Mouse (Mus musculus): ENCODE results near the gene Arhgef16. TPM values are rescaled to one million over a fixed set of nuclear protein-coding genes. Genes with fewer than 3 reads are reported as not detected.
A peak's percentile ranks its signal among the peaks of the same experiment; 100 is the strongest.

The Arhgef16 gene
- polyA plus RNA-seq, 1 experiment from 2014 or later = 2.0 TPM

DNA sequence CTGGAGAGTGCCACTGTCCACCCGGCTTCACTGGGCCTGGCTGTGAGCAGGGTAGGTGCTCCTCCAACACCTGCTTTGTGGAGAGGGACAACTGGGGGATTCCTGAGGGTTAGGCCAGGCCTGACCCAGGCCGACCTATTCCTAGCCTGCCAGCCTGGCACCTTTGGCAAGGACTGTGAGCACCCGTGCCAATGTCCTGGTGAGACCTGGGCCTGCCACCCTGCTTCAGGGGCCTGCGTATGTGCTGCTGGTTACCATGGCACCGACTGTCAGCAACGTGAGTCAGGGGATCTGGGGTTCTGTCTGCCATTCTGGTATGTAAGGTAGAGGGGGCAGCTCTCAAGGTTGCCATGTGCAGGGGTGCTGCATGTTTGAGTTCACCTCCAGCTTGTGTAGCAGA lies 34.0 kb downstream of the Arhgef16 start:
- no peak for DNase-seq (ENCODE audit: low spot score)
- WGBS = 88% methylated on average over 6 of the region's 6 CpGs
- no peak overlapping the region for H3K27ac ChIP-seq (ENCODE audit: low read depth, low read length)

DNA sequence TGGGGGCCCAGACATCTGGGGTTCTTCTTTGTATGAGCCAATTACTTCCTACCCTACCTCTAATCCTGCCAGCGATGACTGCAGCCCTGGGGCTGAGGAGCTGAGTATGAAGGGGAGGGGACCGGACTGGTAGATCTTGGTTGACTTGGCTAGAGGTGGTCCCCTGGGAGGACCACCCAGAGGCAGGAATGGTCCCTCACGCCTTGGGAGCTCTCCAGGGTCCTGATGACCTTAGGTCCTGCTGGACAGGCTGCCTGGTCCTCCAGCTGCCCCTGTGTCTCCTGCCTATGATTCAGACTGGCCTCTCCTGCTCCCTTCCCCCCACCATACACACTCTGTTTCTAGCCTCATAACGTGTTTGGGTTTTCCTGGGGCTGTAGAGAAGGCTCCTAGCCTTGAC lies 39.4 kb downstream of the Arhgef16 start:
- Histone ChIP-seq H3K4me3 (ENCODE audit: low read depth, low read length) (no peak overlapping the region), H3K4me1 (ENCODE audit: control insufficient read depth, insufficient read depth, low read length) (no peaks in the 10 kb centered on the region), H3K9me3 (ENCODE audit: control insufficient read depth, low read length) (no peaks in the 10 kb centered on the region), H3K36me3 (ENCODE audit: control insufficient read depth, insufficient read depth, low read length) (peaks cover 2% of the 10 kb centered on the region; the same call in 1 of the 2 replicates), H3K4me2 (ENCODE audit: low read depth) (no peak overlapping the region), H3K27me3 (ENCODE audit: control insufficient read depth, insufficient read depth, low read length) (no peaks in the 10 kb centered on the region), H3K9ac (ENCODE audit: low read length) (no peak overlapping the region), H3K27ac (ENCODE audit: low read depth, low read length) (no peak overlapping the region)
- 53% methylated on average over 4 of the region's 4 CpGs for WGBS
- DNase-seq (ENCODE audit: low spot score) (no peak), ATAC-seq (ENCODE audit: insufficient read depth, low FRiP score, low TSS enrichment) (no peak)

More for the DNA sequence above, 34.0 kb downstream of the Arhgef16 start:
- Histone ChIP-seq H3K4me2 (ENCODE audit: low read depth) (no peak overlapping the region), H3K4me3 (ENCODE audit: low read depth, low read length) (no peak overlapping the region), H3K27me3 (ENCODE audit: control insufficient read depth, insufficient read depth, low read length) (no peaks in the 10 kb centered on the region), H3K9ac (ENCODE audit: low read length) (no peak overlapping the region), H3K36me3 (ENCODE audit: control insufficient read depth, insufficient read depth, low read length) (peaks cover 2% of the 10 kb centered on the region; the same call in 1 of the 2 replicates), H3K4me1 (ENCODE audit: control insufficient read depth, insufficient read depth, low read length) (no peaks in the 10 kb centered on the region), H3K9me3 (ENCODE audit: control insufficient read depth, low read length) (no peaks in the 10 kb centered on the region)
- no peak for ATAC-seq (ENCODE audit: insufficient read depth, low FRiP score, low TSS enrichment)

DNA sequence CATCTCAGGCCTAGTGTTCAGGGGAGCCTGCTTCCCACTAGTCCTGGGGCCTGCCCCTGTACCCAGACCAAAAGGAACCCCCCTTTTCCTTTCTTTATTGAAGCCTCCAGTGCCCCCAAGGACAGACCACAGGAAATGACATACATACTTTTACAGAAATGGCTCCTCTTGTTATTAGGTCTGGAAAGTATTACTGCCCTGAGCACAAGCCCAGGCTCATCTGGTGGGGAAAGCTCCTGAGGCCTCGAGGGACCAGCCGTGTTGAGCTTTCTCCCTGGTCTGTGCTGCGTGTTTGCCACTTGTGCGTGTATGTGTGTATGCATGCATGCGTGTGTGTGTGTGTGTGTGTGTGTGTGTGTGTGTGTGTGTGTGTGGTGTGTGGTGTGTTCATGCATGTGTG lies 40.7 kb downstream of the Arhgef16 start:
- Histone ChIP-seq H3K9ac (ENCODE audit: low read length) (no peak overlapping the region), H3K4me2 (ENCODE audit: low read depth) (no peak overlapping the region), H3K4me1 (ENCODE audit: control insufficient read depth, insufficient read depth, low read length) (no peaks in the 10 kb centered on the region), H3K36me3 (ENCODE audit: control insufficient read depth, insufficient read depth, low read length) (peaks cover 2% of the 10 kb centered on the region; the same call in 1 of the 2 replicates), H3K9me3 (ENCODE audit: control insufficient read depth, low read length) (no peaks in the 10 kb centered on the region), H3K27ac (ENCODE audit: low read depth, low read length) (no peak overlapping the region), H3K4me3 (ENCODE audit: low read depth, low read length) (no peak overlapping the region), H3K27me3 (ENCODE audit: control insufficient read depth, insufficient read depth, low read length) (no peaks in the 10 kb centered on the region)
- DNase-seq (ENCODE audit: low spot score) (no peak), ATAC-seq (ENCODE audit: insufficient read depth, low FRiP score, low TSS enrichment) (no peak)
- 93% methylated on average over 5 of the region's 5 CpGs for WGBS

DNA sequence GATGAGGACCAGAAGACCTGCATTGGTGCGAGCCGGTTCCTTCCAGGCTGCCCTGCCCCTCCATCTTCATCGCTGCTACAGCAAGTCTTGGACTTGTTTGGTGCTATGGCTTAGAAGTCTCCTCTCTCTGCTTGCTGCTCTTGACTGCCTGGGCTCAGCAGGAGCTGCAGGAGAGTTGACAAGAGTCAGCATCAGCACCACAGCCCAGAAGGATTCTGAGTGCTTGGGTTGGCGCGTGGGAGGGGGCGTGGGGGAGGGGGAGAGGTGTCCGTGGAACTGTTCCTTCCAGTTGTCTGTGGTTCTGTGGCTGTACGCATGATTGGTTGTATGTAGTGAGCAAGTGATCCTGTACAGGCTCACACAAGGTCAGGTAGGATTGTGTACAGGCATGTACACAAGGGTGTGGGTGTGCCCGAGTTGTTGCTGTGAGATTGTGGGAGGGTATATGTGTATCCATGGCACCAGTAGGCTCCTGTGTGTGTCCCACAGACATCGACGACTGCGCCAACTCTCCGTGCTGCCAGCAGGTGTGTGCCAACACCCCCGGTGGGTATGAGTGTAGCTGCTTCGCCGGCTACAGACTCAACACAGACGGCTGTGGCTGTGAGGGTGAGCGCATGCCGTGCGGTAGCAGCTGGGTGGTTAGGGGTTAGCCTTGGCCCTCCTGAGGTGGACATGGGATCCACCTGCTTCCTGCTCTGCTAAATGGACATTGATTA lies 48.8 kb downstream of the Arhgef16 start:
- DNase-seq (ENCODE audit: low spot score) (no peak), ATAC-seq (ENCODE audit: insufficient read depth, low FRiP score, low TSS enrichment) (no peak)
- WGBS = 92% methylated on average over 20 of the region's 20 CpGs
- no peak overlapping the region for H3K4me3 ChIP-seq (ENCODE audit: low read depth, low read length)
- H3K4me2 ChIP-seq (ENCODE audit: low read depth) = no peak overlapping the region
- H3K9ac ChIP-seq (ENCODE audit: low read length) = no peak overlapping the region
- H3K4me1 ChIP-seq (ENCODE audit: control insufficient read depth, insufficient read depth, low read length) = peaks cover 3% of the 10 kb centered on the region
- no peaks in the 10 kb centered on the region for H3K36me3 ChIP-seq (ENCODE audit: control insufficient read depth, insufficient read depth, low read length)
- no peaks in the 10 kb centered on the region for H3K27me3 ChIP-seq (ENCODE audit: control insufficient read depth, insufficient read depth, low read length)
- H3K27ac ChIP-seq (ENCODE audit: low read depth, low read length) = no peak overlapping the region
- H3K9me3 ChIP-seq (ENCODE audit: control insufficient read depth, low read length) = no peaks in the 10 kb centered on the region

DNA sequence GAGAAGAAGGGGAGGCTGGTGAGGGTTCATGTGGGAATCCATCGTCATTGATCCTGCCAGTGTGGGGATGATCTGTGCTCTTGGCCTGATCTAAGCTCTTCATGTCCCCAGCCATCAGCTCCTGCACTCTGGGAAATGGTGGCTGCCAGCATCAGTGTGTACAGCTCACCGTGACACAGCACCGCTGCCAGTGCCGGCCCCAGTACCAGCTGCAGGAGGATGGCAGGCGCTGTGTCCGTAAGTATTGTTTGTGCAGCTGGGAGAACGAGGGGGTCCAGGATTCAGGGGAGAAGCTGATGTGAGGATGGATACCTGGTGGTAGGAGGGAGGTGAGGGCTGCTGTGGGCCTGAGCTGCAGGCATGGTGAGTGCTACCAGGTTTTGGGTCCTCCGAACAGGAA lies 52.2 kb downstream of the Arhgef16 start:
- no peaks in the 10 kb centered on the region for H3K27me3 ChIP-seq (ENCODE audit: control insufficient read depth, insufficient read depth, low read length)
- 65% methylated on average over 8 of the region's 8 CpGs for WGBS
- H3K4me2 ChIP-seq (ENCODE audit: low read depth) = no peak overlapping the region
- no peak overlapping the region for H3K4me3 ChIP-seq (ENCODE audit: low read depth, low read length)
- no peaks in the 10 kb centered on the region for H3K9me3 ChIP-seq (ENCODE audit: control insufficient read depth, low read length)
- H3K9ac ChIP-seq (ENCODE audit: low read length) = no peak overlapping the region
- H3K4me1 ChIP-seq (ENCODE audit: control insufficient read depth, insufficient read depth, low read length) = peaks cover 10% of the 10 kb centered on the region
- H3K36me3 ChIP-seq (ENCODE audit: control insufficient read depth, insufficient read depth, low read length) = no peaks in the 10 kb centered on the region
- H3K27ac ChIP-seq (ENCODE audit: low read depth, low read length) = no peak overlapping the region
- ATAC-seq (ENCODE audit: insufficient read depth, low FRiP score, low TSS enrichment) = no peak
- DNase-seq (ENCODE audit: low spot score) = no peak

DNA sequence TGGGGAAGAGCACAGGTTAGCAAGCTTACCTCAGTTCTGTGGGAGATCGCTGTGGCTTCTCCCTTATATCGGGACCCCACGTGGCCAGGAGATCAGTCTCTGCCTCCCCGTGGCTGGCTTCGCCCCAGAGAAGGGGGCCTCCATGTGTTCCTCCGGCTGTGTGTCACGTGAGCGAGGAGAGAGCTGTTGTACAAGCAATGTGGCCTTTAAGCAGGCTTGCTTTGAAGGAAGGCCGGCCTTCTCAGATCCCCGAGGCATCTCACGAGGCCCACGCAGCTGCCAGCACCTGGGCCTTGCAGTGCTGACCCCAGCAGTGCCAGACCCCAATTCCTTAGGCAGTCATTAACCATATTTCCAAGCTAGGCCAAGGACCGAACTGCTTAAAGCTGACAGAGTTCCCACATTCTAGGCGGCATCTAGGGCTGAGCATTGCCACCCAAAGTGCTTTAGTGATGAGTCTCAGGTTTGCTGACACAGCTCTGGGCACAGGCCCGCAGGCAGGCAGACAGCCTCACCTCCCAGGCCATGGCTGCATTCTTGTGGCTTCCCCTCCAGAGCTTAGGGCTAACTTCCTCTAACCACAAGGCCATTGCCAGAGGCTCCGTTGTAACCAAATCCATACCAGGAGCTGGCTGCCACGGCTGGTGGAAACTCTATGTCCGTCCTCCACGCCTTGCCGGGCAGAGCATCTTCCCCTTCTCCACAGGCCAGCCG lies 53.2 kb downstream of the Arhgef16 start:
- Histone ChIP-seq H3K9me3 (ENCODE audit: control insufficient read depth, low read length) (no peaks in the 10 kb centered on the region), H3K4me2 (ENCODE audit: low read depth) (no peak overlapping the region), H3K27ac (ENCODE audit: low read depth, low read length) (no peak overlapping the region), H3K36me3 (ENCODE audit: control insufficient read depth, insufficient read depth, low read length) (no peaks in the 10 kb centered on the region), H3K27me3 (ENCODE audit: control insufficient read depth, insufficient read depth, low read length) (no peaks in the 10 kb centered on the region), H3K4me3 (ENCODE audit: low read depth, low read length) (no peak overlapping the region), H3K4me1 (ENCODE audit: control insufficient read depth, insufficient read depth, low read length) (peaks cover 10% of the 10 kb centered on the region), H3K9ac (ENCODE audit: low read length) (no peak overlapping the region)
- WGBS = 67% methylated on average over 21 of the region's 21 CpGs
- ATAC-seq (ENCODE audit: insufficient read depth, low FRiP score, low TSS enrichment) (no peak), DNase-seq (ENCODE audit: low spot score) (peak; percentile 29)

DNA sequence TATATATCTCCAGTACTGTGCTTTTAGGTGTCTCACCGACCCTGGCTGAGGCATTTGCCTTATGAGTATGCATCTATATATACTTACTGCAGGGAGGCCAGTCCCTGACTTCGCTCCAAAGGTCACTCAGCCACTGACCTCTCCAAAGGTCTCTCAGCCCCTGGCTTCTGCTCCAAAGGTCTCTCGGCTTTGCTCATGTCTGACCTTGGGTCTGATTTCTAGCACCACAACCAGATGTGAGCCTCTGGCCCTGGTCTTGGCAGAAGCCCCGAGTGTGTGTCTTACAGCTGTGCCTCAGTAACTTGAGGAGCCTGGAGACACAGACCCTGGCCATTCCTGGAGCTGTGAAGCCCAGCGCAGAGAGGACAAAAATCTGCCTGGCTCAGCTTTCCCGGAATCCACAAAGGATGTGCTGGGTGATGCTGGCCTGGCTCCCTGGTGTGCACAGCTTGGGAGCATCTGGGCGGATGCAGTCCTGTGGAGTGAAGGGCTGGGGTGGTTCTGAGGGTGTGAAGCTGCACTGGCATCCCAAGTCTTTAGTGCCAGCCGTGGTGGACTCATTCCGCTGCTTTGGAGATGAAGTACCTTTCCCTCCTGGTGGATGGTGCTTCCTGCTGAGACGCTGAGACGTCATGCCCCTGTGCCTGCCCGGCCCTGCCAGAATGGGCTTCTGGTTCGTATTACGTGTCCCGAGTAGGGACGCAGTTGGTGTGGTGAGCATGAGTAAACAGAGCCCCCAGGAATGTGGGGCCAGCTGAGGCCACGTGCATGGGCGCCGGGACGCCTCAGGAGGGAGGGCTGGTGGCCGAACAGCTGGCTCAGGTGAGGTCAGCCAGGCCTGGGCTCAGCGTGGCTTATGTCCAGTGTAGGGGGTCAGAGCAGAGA lies 54.0 kb downstream of the Arhgef16 start:
- no peak for DNase-seq (ENCODE audit: low spot score)
- no peak overlapping the region for H3K27ac ChIP-seq (ENCODE audit: low read depth, low read length)
- no peaks in the 10 kb centered on the region for H3K27me3 ChIP-seq (ENCODE audit: control insufficient read depth, insufficient read depth, low read length)
- H3K9ac ChIP-seq (ENCODE audit: low read length) = no peak overlapping the region
- no peaks in the 10 kb centered on the region for H3K9me3 ChIP-seq (ENCODE audit: control insufficient read depth, low read length)
- no peak overlapping the region for H3K4me3 ChIP-seq (ENCODE audit: low read depth, low read length)
- H3K4me1 ChIP-seq (ENCODE audit: control insufficient read depth, insufficient read depth, low read length) = peaks cover 10% of the 10 kb centered on the region
- H3K4me2 ChIP-seq (ENCODE audit: low read depth) = 0 out of 2 replicates have a peak overlapping the region, but pooled peaks have one; percentile 49
- no peaks in the 10 kb centered on the region for H3K36me3 ChIP-seq (ENCODE audit: control insufficient read depth, insufficient read depth, low read length)
- ATAC-seq (ENCODE audit: insufficient read depth, low FRiP score, low TSS enrichment) = no peak
- 29% methylated on average over 22 of the region's 22 CpGs for WGBS

DNA sequence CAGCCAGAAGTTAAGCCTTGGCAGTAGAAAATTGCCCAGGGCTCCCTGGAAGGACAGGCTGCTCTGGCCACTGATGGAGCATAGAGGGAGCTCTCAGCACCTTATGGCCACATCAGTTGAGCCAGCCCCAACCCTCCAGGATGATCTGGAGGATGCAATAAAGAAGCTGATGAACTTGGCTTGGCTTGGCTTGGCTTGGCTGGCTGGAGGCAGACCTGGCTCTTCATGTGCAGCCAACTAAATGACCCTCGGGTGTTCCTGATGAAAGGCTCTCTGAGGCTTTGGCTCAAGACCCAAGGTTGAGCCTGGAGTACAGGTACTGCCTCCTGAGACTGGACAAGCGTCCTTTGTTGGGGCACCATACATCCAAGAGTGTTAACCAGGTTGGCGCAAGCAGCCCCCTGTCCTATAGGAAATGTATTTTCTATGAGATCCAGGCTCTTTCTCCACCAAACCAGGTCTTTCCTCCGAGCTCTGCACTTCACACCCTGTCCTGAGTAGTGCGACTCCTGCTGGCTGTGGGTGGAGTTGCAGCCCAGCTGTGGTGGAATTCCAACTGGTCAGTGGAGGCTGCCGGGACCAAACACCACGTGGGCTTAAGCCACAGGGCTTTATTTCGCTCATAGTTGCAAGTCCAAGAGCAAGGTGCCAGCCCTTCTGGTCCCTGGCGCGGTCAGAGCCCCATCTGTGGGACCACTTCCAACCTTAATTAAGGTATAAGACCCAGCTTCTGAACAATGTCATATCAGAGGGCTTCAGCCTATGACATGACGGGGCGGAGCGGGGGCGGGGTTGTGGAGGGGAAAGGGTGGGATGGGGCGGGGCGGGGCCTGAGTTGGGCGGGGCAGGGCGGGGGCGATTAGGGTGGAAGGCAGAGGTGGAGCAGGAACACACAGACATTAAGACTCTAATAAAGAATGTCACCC lies 55.1 kb downstream of the Arhgef16 start:
- Histone ChIP-seq H3K9me3 (ENCODE audit: control insufficient read depth, low read length) (no peaks in the 10 kb centered on the region), H3K27me3 (ENCODE audit: control insufficient read depth, insufficient read depth, low read length) (no peaks in the 10 kb centered on the region), H3K9ac (ENCODE audit: low read length) (no peak overlapping the region), H3K4me1 (ENCODE audit: control insufficient read depth, insufficient read depth, low read length) (peaks cover 10% of the 10 kb centered on the region), H3K36me3 (ENCODE audit: control insufficient read depth, insufficient read depth, low read length) (no peaks in the 10 kb centered on the region), H3K4me2 (ENCODE audit: low read depth) (peak overlapping the region; percentile 49), H3K4me3 (ENCODE audit: low read depth, low read length) (peak overlapping the region; percentile 18; the same call in 1 of the 2 replicates), H3K27ac (ENCODE audit: low read depth, low read length) (no peak overlapping the region)
- 6% methylated on average over 19 of the region's 19 CpGs for WGBS
- DNase-seq (ENCODE audit: low spot score) = peak; percentile 90
- peak; percentile 65 for ATAC-seq (ENCODE audit: insufficient read depth, low FRiP score, low TSS enrichment)

All from neural tube, embryonic 11.5 days (tissue).